Comparison of ENCODE assay signal across 10 mouse cellular contexts in the genomic region with DNA sequence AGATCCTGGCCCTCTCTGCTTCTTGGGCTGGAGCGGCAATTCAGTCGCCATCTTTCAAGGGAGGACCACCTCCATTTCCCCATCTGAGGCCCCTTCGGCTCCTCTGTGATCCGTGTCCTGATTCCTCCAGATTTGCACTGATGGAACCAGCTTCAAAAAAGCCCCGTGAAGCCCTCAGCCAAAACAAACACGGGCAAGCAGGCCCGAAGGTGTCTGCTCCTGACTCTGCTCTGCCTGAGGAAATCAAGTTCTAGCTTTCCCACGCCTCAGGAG. TPM values are rescaled to one million over a fixed set of nuclear protein-coding genes. Genes with fewer than 3 reads are reported as not detected.
DNase-seq lines count a peak whose midpoint lies in the region; ATAC-seq and TF ChIP-seq lines count a peak whose summit lies in the region.
"Had no signal": no experiment of that assay in that cellular context is flagged by ENCODE, and none has a peak within 500 bp of the region (broad histone marks: within the 10 kb centered on the region; RNA-seq: fewer than 3 reads in every experiment).

No protein-coding gene starts in this region.

- H3K4me2 ChIP-seq in forebrain, embryonic 11.5 days (ENCODE audit: low read depth, low read length, severe bottlenecking): no peak overlapping the region
- no peak overlapping the region for H3K4me2 ChIP-seq in forebrain, postnatal 0 days (ENCODE audit: low read depth)
- no peak overlapping the region for H3K4me2 ChIP-seq in neural tube, embryonic 11.5 days (ENCODE audit: low read depth)
- peak overlapping the region; percentile 69 for H3K4me2 ChIP-seq in limb, embryonic 13.5 days (replicated peaks)

- no peak for TF ChIP-seq POLR2A in cerebellum, adult 2 months (IDR thresholded peaks at IDR 0.05; ENCODE audit: borderline replicate concordance, insufficient read depth, low read length)

- ATAC-seq in forebrain, embryonic 11.5 days (replicated peaks; ENCODE audit: low FRiP score): no peak
- ATAC-seq in forebrain, postnatal 0 days: no peak
- ATAC-seq in neural tube, embryonic 11.5 days (ENCODE audit: insufficient read depth, low FRiP score, low TSS enrichment): no peak
- ATAC-seq in limb, embryonic 13.5 days (ENCODE audit: low FRiP score, low read depth): no peak; the same call in 1 of the 2 replicates
- ATAC-seq in frontal cortex, adult (ENCODE audit: low TSS enrichment): no peak

- no peak overlapping the region for H3K9ac ChIP-seq in forebrain, embryonic 11.5 days (ENCODE audit: low read length)
- H3K9ac ChIP-seq in forebrain, postnatal 0 days: no peak overlapping the region
- no peak overlapping the region for H3K9ac ChIP-seq in neural tube, embryonic 11.5 days (ENCODE audit: low read length)
- peak overlapping the region; percentile 45 for H3K9ac ChIP-seq in limb, embryonic 13.5 days

- peak overlapping the region; percentile 37 for H3K27ac ChIP-seq in forebrain, embryonic 11.5 days (ENCODE audit: low read depth, low read length)
- no peak overlapping the region for H3K27ac ChIP-seq in forebrain, postnatal 0 days (ENCODE audit: low read depth, low read length)
- H3K27ac ChIP-seq in neural tube, embryonic 11.5 days (ENCODE audit: low read depth, low read length): peak overlapping the region; percentile 44
- H3K27ac ChIP-seq in limb, embryonic 13.5 days: peak overlapping the region; percentile 97
- H3K27ac ChIP-seq in cerebellum, adult 2 months (ENCODE audit: insufficient read depth, low read length): no peak overlapping the region
- H3K27ac ChIP-seq: macrophage had no signal

- no peaks in the 10 kb centered on the region; the same call in 1 of the 2 replicates for H3K27me3 ChIP-seq in forebrain, embryonic 11.5 days (ENCODE audit: control insufficient read depth, insufficient read depth, low read length)
- H3K27me3 ChIP-seq in forebrain, postnatal 0 days (ENCODE audit: insufficient read depth, low read length): no peaks in the 10 kb centered on the region
- H3K27me3 ChIP-seq in neural tube, embryonic 11.5 days (ENCODE audit: control insufficient read depth, insufficient read depth, low read length): 0 out of 2 replicates have a peak, but pooled peaks cover 3% of the 10 kb centered on the region
- no peaks in the 10 kb centered on the region for H3K27me3 ChIP-seq in limb, embryonic 13.5 days
- no peaks in the 10 kb centered on the region for H3K27me3 ChIP-seq in cerebellum, adult 2 months (ENCODE audit: control insufficient read depth, insufficient read depth, low read length)

- H3K4me3 ChIP-seq in forebrain, embryonic 11.5 days (ENCODE audit: low read depth, low read length): no peak overlapping the region
- no peak overlapping the region for H3K4me3 ChIP-seq in forebrain, postnatal 0 days (ENCODE audit: low read depth, low read length)
- H3K4me3 ChIP-seq in neural tube, embryonic 11.5 days (ENCODE audit: low read depth, low read length): no peak overlapping the region
- peak overlapping the region; percentile 11; the same call in 1 of the 2 replicates for H3K4me3 ChIP-seq in limb, embryonic 13.5 days
- H3K4me3 ChIP-seq in cerebellum, adult 2 months (replicated peaks; ENCODE audit: insufficient read depth, low read depth, low read length): no peak overlapping the region

- WGBS in forebrain, embryonic 11.5 days: 77% methylated on average over 8 of the region's 8 CpGs
- WGBS in forebrain, postnatal 0 days: 65% methylated on average over 8 of the region's 8 CpGs
- 66% methylated on average over 8 of the region's 8 CpGs for WGBS in neural tube, embryonic 11.5 days
- 12% methylated on average over 8 of the region's 8 CpGs for WGBS in limb, embryonic 13.5 days
- 64% methylated on average over 8 of the region's 8 CpGs for WGBS in cerebellum, adult 2 months

- H3K9me3 ChIP-seq in forebrain, embryonic 11.5 days (ENCODE audit: control insufficient read depth, low read length): no peaks in the 10 kb centered on the region
- no peaks in the 10 kb centered on the region for H3K9me3 ChIP-seq in forebrain, postnatal 0 days (ENCODE audit: low read length)
- no peaks in the 10 kb centered on the region for H3K9me3 ChIP-seq in neural tube, embryonic 11.5 days (ENCODE audit: control insufficient read depth, low read length)
- H3K9me3 ChIP-seq in limb, embryonic 13.5 days: no peaks in the 10 kb centered on the region

- H3K36me3 ChIP-seq in forebrain, embryonic 11.5 days (ENCODE audit: control insufficient read depth, insufficient read depth, low read length): no peaks in the 10 kb centered on the region
- no peaks in the 10 kb centered on the region for H3K36me3 ChIP-seq in forebrain, postnatal 0 days (ENCODE audit: insufficient read depth)
- no peaks in the 10 kb centered on the region for H3K36me3 ChIP-seq in neural tube, embryonic 11.5 days (ENCODE audit: control insufficient read depth, insufficient read depth, low read length)
- H3K36me3 ChIP-seq in limb, embryonic 13.5 days: no peaks in the 10 kb centered on the region

- no peak for DNase-seq in forebrain, embryonic 11.5 days (ENCODE audit: low spot score)
- DNase-seq in forebrain, postnatal 0 days: no peak
- peak; percentile 39 for DNase-seq in neural tube, embryonic 11.5 days (ENCODE audit: low spot score)
- no peak for DNase-seq in neural tube, embryonic 10.5 days (ENCODE audit: extremely low spot score, low spot score)
- no peak for DNase-seq in cerebellum, adult 2 months
- DNase-seq in gastrocnemius, adult 18-20 months (ENCODE audit: low spot score): no peak
- DNase-seq: thymus, postnatal 25 days had no signal

- TF ChIP-seq CTCF in forebrain, postnatal 0 days (IDR thresholded peaks at IDR 0.05; ENCODE audit: low read depth): no peak
- TF ChIP-seq CTCF in cerebellum, adult 2 months (IDR thresholded peaks at IDR 0.05; ENCODE audit: borderline replicate concordance, insufficient read depth, low read depth, low read length): no peak

- H3K4me1 ChIP-seq in forebrain, embryonic 11.5 days (replicated peaks; ENCODE audit: control insufficient read depth, insufficient read depth, low read length): peaks cover 13% of the 10 kb centered on the region; the same call in 1 of the 2 replicates
- peaks cover 3% of the 10 kb centered on the region; the same call in 1 of the 2 replicates for H3K4me1 ChIP-seq in forebrain, postnatal 0 days (ENCODE audit: insufficient read depth)
- H3K4me1 ChIP-seq in neural tube, embryonic 11.5 days (ENCODE audit: control insufficient read depth, insufficient read depth, low read length): peaks cover 20% of the 10 kb centered on the region
- H3K4me1 ChIP-seq in limb, embryonic 13.5 days: peaks cover 64% of the 10 kb centered on the region
- peaks cover 6% of the 10 kb centered on the region for H3K4me1 ChIP-seq in cerebellum, adult 2 months (ENCODE audit: control insufficient read depth, insufficient read depth, low read length)

RNA-seq across cellular contexts. Expression of gene Wfikkn2, which starts 0.9 kb away (rescaled TPM):
- 1.9 and 2.9 TPM in 2 replicates for polyA plus RNA-seq in forebrain, embryonic 11.5 days (2014; fragmentation: Nextera tagmentation; extraction: Ambion mirVana)
- 5.9 and 6.4 TPM in 2 replicates for total RNA-seq in forebrain, postnatal 0 days (2014; rRNA removed)
- 6.5 and 10.0 TPM in 2 replicates for polyA plus RNA-seq in forebrain, postnatal 0 days (2015; fragmentation: Nextera tagmentation; extraction: Ambion mirVana)
- polyA plus RNA-seq in neural tube, embryonic 11.5 days (2014; fragmentation: Nextera tagmentation; extraction: Ambion mirVana): 1.2 and 2.5 TPM in 2 replicates
- 15.0 and 17.6 TPM in 2 replicates for polyA plus RNA-seq in limb, embryonic 13.5 days (2015; fragmentation: Nextera tagmentation; extraction: Ambion mirVana)
- polyA plus RNA-seq in cerebellum, adult 2 months (2012; rRNA removed): 0.75 and 1.8 TPM in 2 replicates
- total RNA-seq in gastrocnemius, adult 18-20 months (2021): 10 to 100 TPM; 11.1 to 12.6 TPM
- polyA plus RNA-seq: macrophage had no signal

RNA-seq across cellular contexts. Expression of gene Gm21885, which starts 34.9 kb away (rescaled TPM):
- polyA plus RNA-seq in forebrain, embryonic 11.5 days (2014; fragmentation: Nextera tagmentation; extraction: Ambion mirVana): 0.68 and 1.4 TPM in 2 replicates
- total RNA-seq in forebrain, postnatal 0 days (2014; rRNA removed): 0.92 TPM in 1 of 2 replicates, not detected in the other
- 0.19 TPM in 1 of 2 replicates, not detected in the other for polyA plus RNA-seq in forebrain, postnatal 0 days (2015; fragmentation: Nextera tagmentation; extraction: Ambion mirVana)
- polyA plus RNA-seq in neural tube, embryonic 11.5 days (2014; fragmentation: Nextera tagmentation; extraction: Ambion mirVana): 0.43 TPM in 1 of 2 replicates, not detected in the other
- 0.26 and 0.32 TPM in 2 replicates for polyA plus RNA-seq in limb, embryonic 13.5 days (2015; fragmentation: Nextera tagmentation; extraction: Ambion mirVana)
- not detected in 2 replicates for polyA plus RNA-seq in cerebellum, adult 2 months (2012; rRNA removed)
- not detected for total RNA-seq in gastrocnemius, adult 18-20 months (2021)
- polyA plus RNA-seq: macrophage had no signal

RNA-seq across cellular contexts. Expression of gene Tob1, which starts 35.5 kb away (rescaled TPM):
- 43.0 and 44.0 TPM in 2 replicates for polyA plus RNA-seq in forebrain, embryonic 11.5 days (2014; fragmentation: Nextera tagmentation; extraction: Ambion mirVana)
- total RNA-seq in forebrain, postnatal 0 days (2014; rRNA removed): 12.5 and 17.3 TPM in 2 replicates
- 27.9 and 31.6 TPM in 2 replicates for polyA plus RNA-seq in forebrain, postnatal 0 days (2015; fragmentation: Nextera tagmentation; extraction: Ambion mirVana)
- polyA plus RNA-seq in neural tube, embryonic 11.5 days (2014; fragmentation: Nextera tagmentation; extraction: Ambion mirVana): 33.3 and 35.6 TPM in 2 replicates
- polyA plus RNA-seq in limb, embryonic 13.5 days (2015; fragmentation: Nextera tagmentation; extraction: Ambion mirVana): 30.0 and 33.9 TPM in 2 replicates
- polyA plus RNA-seq in cerebellum, adult 2 months (2012; rRNA removed): 55.9 and 56.0 TPM in 2 replicates
- 100 to 1,000 TPM; 215 to 238 TPM for total RNA-seq in gastrocnemius, adult 18-20 months (2021)

Comparison
In these comparisons a context has a peak if more than half of its experiments do, and no peak if none do; other contexts are left out.
1. H3K27ac ChIP-seq: peak in forebrain, embryonic 11.5 days (single experiment), neural tube, embryonic 11.5 days (single experiment) and limb, embryonic 13.5 days (single experiment); none in forebrain, postnatal 0 days (single experiment) and cerebellum, adult 2 months (single experiment).